Mouse (Mus musculus): ENCODE results near the gene Tmem42.

GRCm38 (mm10) chr9:123031496-123032246 lies 10.5 kb downstream of the Tmem42 start:
- TF ChIP-seq CTCF (IDR thresholded peaks at IDR 0.05; ENCODE audit: borderline replicate concordance, extremely low read depth, insufficient read depth, insufficient read length) (no peak), POLR2A (IDR thresholded peaks at IDR 0.05; ENCODE audit: borderline replicate concordance, extremely low read depth, insufficient read depth, insufficient read length, poor library complexity, severe bottlenecking) (no peak)

Measured in brain, embryonic 14.5 days (tissue).